Mouse (Mus musculus) forebrain, embryonic 15.5 days (tissue): ENCODE measurements at regions not wholly inside any gene's neighbourhood (a gene's known extent, or its start where the extent isn't known, plus 50 kb on each side); places are given as distances from the start of the nearest gene placed in this dataset.
A peak's percentile ranks its signal among the peaks of the same experiment; 100 is the strongest.

Experiments
- ATAC-seq: fragments of 200-750 bp; cut with Nextera tagmentation; replicated peaks from 2 replicates; pipeline ENCODE4 v1.8.0; 2017; ENCODE audit warnings: mild to moderate bottlenecking, moderate TSS enrichment, moderate library complexity
- H3K27ac ChIP-seq: fragments of 300-500 bp; sonication (generic); replicated peaks from 2 replicates; pipeline ENCODE4 v1.5.1; 2015; ENCODE audit warnings: mild to moderate bottlenecking, inconsistent platforms
- H3K27me3 ChIP-seq: fragments of 300-500 bp; sonication (generic); 2 replicates; pipeline ENCODE4 v1.6.1; 2015; ENCODE audit warnings: inconsistent platforms
- H3K36me3 ChIP-seq: fragments of 300-500 bp; sonication (generic); 2 replicates; pipeline ENCODE4 v1.6.1; 2015; ENCODE audit warnings: mild to moderate bottlenecking, inconsistent platforms
- H3K4me1 ChIP-seq: fragments of 300-500 bp; sonication (generic); 2 replicates; pipeline ENCODE4 v1.6.1; 2015; ENCODE audit warnings: inconsistent platforms
- H3K4me2 ChIP-seq: fragments of 300-500 bp; sonication (generic); replicated peaks from 2 replicates; pipeline ENCODE4 v1.6.1; 2015; ENCODE audit warnings: mild to moderate bottlenecking, inconsistent platforms
- H3K4me3 ChIP-seq: fragments of 300-500 bp; sonication (generic); 2 replicates; pipeline ENCODE4 v1.5.1; 2015; ENCODE audit warnings: mild to moderate bottlenecking, inconsistent platforms
- H3K9ac ChIP-seq: fragments of 300-500 bp; sonication (generic); replicated peaks from 2 replicates; pipeline ENCODE4 v1.6.1; 2015; ENCODE audit warnings: mild to moderate bottlenecking, inconsistent platforms
- H3K9me3 ChIP-seq: fragments of 300-500 bp; sonication (generic); 2 replicates; pipeline ENCODE4 v1.6.1; 2016; ENCODE audit warnings: inconsistent platforms
- WGBS: fragments of 180-500 bp; shearing (Covaris S2); methylation state at CpG from one replicate; pipeline ENCODE4 v1.1.7; 2015; ENCODE audit warnings: mixed read lengths; 5-methylcytosine and 5-hydroxymethylcytosine counted together

DNA sequence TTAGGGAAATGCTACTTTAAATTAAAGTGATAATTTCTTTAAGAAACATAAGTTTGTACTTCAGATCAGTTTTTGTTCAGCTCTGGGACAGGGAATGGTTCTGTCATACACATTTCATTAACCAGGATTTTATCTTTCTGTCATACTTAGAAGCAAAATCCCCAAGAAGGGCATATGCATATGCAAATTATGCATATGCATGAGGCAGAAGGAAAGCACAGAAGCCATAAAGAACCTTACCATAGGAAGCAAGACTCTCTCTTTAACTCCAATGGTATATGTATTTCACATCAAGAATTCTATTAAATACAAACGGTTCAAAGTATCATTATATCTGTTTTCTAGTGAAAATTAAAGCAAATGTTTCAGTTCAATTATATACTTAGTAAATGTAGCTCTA, 381.5 kb downstream of the Kcnj3 start:
- ATAC-seq = no peak
- 69% methylated on average over 1 of the region's 1 CpGs for WGBS
- Histone ChIP-seq H3K4me2 (no peak overlapping the region), H3K4me3 (no peak overlapping the region), H3K9me3 (no peaks in the 10 kb centered on the region), H3K27me3 (no peaks in the 10 kb centered on the region), H3K9ac (no peak overlapping the region), H3K4me1 (peaks cover 9% of the 10 kb centered on the region; the same call in 1 of the 2 replicates), H3K36me3 (no peaks in the 10 kb centered on the region), H3K27ac (no peak overlapping the region)

DNA sequence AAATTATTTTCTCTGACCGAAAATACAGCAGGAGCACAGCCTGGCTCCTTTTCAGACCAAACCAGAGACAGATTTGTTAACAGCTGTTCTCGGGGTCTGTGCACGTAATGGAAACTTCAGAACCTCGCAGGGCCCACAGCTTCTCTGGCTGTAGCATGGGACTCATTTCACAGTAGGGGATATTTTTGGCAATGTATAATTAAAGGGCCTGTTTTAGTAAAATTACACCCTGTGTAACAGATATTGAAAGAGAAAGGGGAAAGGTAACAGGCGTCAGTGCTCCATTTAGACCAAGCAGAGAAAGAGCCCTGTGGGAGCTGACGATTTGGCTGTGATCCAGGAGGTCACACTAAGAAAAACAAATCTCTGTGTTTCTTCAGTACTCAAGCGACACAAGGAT, 382.4 kb downstream of the Kcnj3 start:
- peak overlapping the region; percentile 81 for H3K27ac ChIP-seq
- no peaks in the 10 kb centered on the region for H3K36me3 ChIP-seq
- no peak overlapping the region for H3K9ac ChIP-seq
- no peaks in the 10 kb centered on the region for H3K27me3 ChIP-seq
- H3K4me1 ChIP-seq = peaks cover 9% of the 10 kb centered on the region; the same call in 1 of the 2 replicates
- peak; percentile 96 for ATAC-seq
- no peaks in the 10 kb centered on the region for H3K9me3 ChIP-seq
- H3K4me2 ChIP-seq = peak overlapping the region; percentile 33
- WGBS = 7% methylated on average over 7 of the region's 7 CpGs
- no peak overlapping the region for H3K4me3 ChIP-seq

DNA sequence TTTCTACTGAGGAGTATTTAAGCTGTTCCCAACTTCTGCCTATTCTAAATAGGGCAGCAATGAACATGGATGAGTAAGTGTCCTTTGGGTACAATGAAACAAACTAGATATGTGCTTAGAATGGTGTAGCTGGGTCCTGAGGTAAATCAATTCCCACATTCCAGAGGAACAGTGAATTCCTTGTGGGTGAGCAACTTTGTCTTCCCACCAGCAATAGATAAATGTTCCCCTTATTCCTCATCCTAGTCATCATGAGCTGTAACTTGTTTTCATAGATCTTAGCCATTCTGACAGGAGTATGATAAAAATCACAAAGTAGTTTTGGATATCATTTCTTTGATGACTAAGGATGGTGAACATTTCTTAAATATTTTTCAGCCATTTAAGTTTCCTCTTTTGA, 387.0 kb downstream of the Kcnj3 start:
- H3K9me3 ChIP-seq = no peaks in the 10 kb centered on the region
- no peak overlapping the region for H3K27ac ChIP-seq
- H3K36me3 ChIP-seq = no peaks in the 10 kb centered on the region
- H3K4me3 ChIP-seq = no peak overlapping the region
- no peak for ATAC-seq
- peaks cover 9% of the 10 kb centered on the region; the same call in 1 of the 2 replicates for H3K4me1 ChIP-seq
- H3K27me3 ChIP-seq = no peaks in the 10 kb centered on the region
- no peak overlapping the region for H3K4me2 ChIP-seq
- H3K9ac ChIP-seq = no peak overlapping the region

DNA sequence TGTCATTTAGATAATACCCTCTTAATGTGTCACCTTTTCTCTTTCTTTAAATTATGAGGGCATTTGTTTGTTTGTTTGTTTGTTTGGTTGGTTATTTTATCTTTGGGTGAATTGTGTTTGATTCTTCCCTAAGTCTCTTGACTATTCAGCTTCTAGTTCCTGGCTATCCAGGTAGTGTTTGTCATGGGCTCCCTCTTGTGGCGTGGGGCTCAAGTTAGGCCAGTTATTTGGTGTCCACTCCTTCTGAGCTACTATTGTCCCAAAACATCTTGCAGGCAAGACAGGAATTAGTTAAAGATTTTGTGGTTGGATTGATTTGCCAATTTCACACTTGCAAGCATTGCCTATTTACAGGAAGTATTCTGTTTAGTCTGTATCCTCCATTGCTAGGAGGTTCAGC, 405.8 kb downstream of the Kcnj3 start:
- no peak for ATAC-seq

DNA sequence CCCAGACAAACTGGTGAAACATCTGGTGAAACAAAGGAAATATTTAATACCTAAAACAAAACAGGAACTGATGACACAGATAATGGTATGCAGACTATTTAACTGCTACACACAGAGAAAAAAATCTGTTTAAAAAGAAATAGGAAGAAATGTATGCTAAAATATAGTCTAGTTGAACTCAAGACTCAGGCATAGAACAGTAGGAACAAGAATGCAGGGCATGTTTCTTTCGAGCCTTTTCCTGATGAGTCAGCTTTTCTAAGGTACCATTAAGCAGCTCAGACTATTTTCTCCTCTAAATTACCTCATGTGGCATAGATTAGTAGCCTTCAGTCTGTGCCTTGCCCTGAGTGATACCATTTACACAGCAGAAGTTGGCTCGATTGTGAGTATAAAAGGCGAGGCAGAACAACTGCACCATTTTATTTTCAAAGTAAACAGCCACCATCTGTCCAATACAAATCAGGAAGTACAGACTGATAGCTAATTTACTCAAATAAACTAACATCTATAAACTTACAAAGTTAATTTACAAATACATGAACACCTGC, 411.1 kb downstream of the Kcnj3 start:
- no peak for ATAC-seq
- Histone ChIP-seq H3K4me2 (no peak overlapping the region), H3K27me3 (no peaks in the 10 kb centered on the region), H3K9ac (no peak overlapping the region), H3K9me3 (no peaks in the 10 kb centered on the region), H3K36me3 (no peaks in the 10 kb centered on the region), H3K4me3 (no peak overlapping the region), H3K4me1 (no peaks in the 10 kb centered on the region), H3K27ac (no peak overlapping the region)
- 50% methylated on average over 3 of the region's 3 CpGs for WGBS

More for the DNA sequence above, 405.8 kb downstream of the Kcnj3 start:
- no peaks in the 10 kb centered on the region for H3K27me3 ChIP-seq
- H3K4me1 ChIP-seq = no peaks in the 10 kb centered on the region
- no peak overlapping the region for H3K4me3 ChIP-seq
- H3K36me3 ChIP-seq = no peaks in the 10 kb centered on the region
- WGBS = 69% methylated on average over 1 of the region's 1 CpGs
- H3K9me3 ChIP-seq = no peaks in the 10 kb centered on the region
- no peak overlapping the region for H3K9ac ChIP-seq
- no peak overlapping the region for H3K4me2 ChIP-seq
- no peak overlapping the region for H3K27ac ChIP-seq

DNA sequence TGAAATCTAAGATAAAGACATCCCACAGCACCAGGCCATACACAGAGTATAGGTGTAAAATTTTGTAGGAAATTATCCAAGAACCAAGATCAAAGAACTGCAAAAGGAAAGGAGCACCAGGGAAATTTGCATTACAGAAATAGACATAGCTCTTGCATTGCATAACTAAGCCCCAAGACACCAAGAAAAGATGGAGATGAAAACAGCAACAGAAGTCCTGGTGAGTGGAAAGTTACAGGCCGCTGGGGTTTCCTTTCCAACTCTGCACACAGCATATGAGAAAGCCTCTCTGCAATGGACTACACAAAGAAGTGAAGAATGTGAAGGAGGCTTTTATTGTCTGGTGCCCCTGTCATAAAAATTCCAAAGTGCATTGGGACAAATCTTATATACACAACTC, 426.7 kb downstream of the Kcnj3 start:
- Histone ChIP-seq H3K4me3 (no peak overlapping the region), H3K4me1 (no peaks in the 10 kb centered on the region), H3K9me3 (no peaks in the 10 kb centered on the region), H3K36me3 (no peaks in the 10 kb centered on the region), H3K27ac (no peak overlapping the region), H3K9ac (no peak overlapping the region), H3K27me3 (no peaks in the 10 kb centered on the region), H3K4me2 (no peak overlapping the region)
- ATAC-seq = no peak
- 78% methylated on average over 1 of the region's 1 CpGs for WGBS

DNA sequence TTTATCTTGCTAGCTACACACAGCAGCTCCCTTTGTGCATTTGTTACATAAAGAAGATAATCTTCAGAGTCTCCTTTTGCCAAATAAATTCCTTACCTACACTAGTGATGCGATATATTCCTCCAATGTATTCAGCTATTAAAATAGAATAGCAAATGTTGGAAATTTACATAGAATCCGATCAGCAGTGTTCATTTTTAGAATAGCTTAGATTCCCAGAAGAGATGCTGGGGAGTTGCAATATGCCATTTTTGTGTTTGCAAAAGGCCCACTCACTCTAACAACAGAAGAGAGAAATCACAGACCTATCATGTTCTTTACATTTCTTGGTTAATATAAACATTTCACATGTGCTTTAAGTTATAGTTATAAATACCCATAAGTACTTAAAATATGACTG, 454.2 kb downstream of the Kcnj3 start:
- Histone ChIP-seq H3K27ac (no peak overlapping the region), H3K9ac (no peak overlapping the region), H3K27me3 (no peaks in the 10 kb centered on the region), H3K4me2 (no peak overlapping the region), H3K4me3 (no peak overlapping the region), H3K9me3 (no peaks in the 10 kb centered on the region), H3K4me1 (no peaks in the 10 kb centered on the region), H3K36me3 (no peaks in the 10 kb centered on the region)
- ATAC-seq = no peak
- 83% methylated on average over 2 of the region's 2 CpGs for WGBS

DNA sequence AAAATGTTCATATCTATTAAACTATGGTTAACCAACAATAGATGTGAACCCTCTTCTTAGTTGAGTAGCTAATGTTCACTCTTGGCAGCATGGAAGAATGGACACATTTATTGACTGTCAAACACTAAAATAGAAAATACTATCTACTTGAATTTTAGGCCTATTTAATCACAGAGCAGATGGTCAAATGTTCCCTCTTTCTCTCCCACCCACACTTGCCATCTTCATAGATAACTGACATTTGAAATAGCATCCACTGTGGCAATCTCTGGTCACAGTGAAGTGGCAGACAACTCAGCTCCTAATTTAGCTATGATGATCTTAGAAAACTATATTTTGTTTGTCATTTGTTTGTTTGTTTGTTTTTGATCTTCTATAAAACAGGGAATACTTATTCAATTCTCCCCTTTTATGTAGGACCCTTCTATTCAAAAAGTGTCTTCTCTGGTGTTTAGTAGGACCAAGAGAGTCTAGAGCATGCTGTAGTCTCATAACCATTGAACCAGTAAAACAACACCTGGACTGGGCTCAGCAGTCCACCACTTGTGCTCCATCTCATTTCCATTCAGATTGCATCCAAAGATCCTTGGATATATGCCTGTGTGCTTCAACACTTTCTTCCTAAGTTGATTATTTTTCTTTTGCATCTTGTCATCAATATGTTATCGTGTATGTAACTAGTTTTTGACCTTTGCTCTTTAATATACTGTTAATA, 457.2 kb downstream of the Kcnj3 start:
- H3K4me3 ChIP-seq = no peak overlapping the region
- no peaks in the 10 kb centered on the region for H3K4me1 ChIP-seq
- WGBS = 57% methylated on average over 1 of the region's 1 CpGs
- H3K9me3 ChIP-seq = no peaks in the 10 kb centered on the region
- no peak overlapping the region for H3K27ac ChIP-seq
- H3K9ac ChIP-seq = no peak overlapping the region
- H3K4me2 ChIP-seq = no peak overlapping the region
- ATAC-seq = no peak
- H3K36me3 ChIP-seq = no peaks in the 10 kb centered on the region
- H3K27me3 ChIP-seq = no peaks in the 10 kb centered on the region

DNA sequence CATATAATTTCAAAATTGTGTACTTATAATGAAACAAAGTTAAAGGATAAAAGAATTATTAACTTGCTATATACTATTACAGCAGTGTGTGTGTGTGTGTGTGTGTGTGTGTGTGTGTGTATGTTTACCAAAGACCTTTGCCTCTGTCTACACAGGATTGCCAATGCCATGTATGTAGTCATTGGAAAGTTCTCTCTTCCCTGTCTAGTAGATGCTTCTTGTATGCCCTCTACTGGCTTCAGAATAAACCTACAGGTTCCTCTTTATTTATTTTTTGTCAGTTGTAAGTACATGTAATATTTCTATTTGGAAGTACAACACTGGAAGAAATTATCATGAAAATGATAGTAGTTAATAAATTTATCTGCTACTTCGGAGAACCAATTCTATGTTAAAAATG, 484.5 kb downstream of the Kcnj3 start:
- H3K36me3 ChIP-seq = no peaks in the 10 kb centered on the region
- no peak overlapping the region for H3K4me3 ChIP-seq
- H3K4me2 ChIP-seq = no peak overlapping the region
- 79% methylated on average over 1 of the region's 1 CpGs for WGBS
- H3K27me3 ChIP-seq = no peaks in the 10 kb centered on the region
- H3K9ac ChIP-seq = no peak overlapping the region
- H3K4me1 ChIP-seq = no peaks in the 10 kb centered on the region
- H3K27ac ChIP-seq = no peak overlapping the region
- no peaks in the 10 kb centered on the region for H3K9me3 ChIP-seq
- peak; percentile 86 for ATAC-seq
